Mouse (Mus musculus) limb, embryonic 11.5 days (tissue): ENCODE measurements around the gene Alb. TPM values are rescaled to one million over a fixed set of nuclear protein-coding genes. Genes with fewer than 3 reads are reported as not detected.

Experiments
- ATAC-seq: fragments of 200-750 bp; cut with Nextera tagmentation; 2 replicates; pipeline ENCODE4 v1.8.0; 2017; ENCODE audit warnings: low read depth; ENCODE audit not compliant: insufficient number of reproducible peaks, low FRiP score, low TSS enrichment
- DNase-seq: peaks from one replicate; pipeline ENCODE4 v3.0.0-alpha.2; 2015; ENCODE audit warnings: low spot score
- H3K27ac ChIP-seq: fragments of 300-500 bp; sonication (generic); replicated peaks from 2 replicates; pipeline ENCODE4 v1.5.1; 2014; ENCODE audit warnings: low read depth, mild to moderate bottlenecking, low read length
- H3K27me3 ChIP-seq: fragments of 300-500 bp; sonication (generic); 2 replicates; pipeline ENCODE4 v1.6.1; 2014; ENCODE audit warnings: mild to moderate bottlenecking, low read length, mixed read lengths; ENCODE audit not compliant: control insufficient read depth, insufficient read depth
- H3K36me3 ChIP-seq: fragments of 300-500 bp; sonication (generic); 2 replicates; pipeline ENCODE4 v1.6.1; 2014; ENCODE audit warnings: mild to moderate bottlenecking, low read length, moderate library complexity, mixed read lengths; ENCODE audit not compliant: control insufficient read depth, insufficient read depth
- H3K4me1 ChIP-seq: fragments of 300-500 bp; sonication (generic); 2 replicates; pipeline ENCODE4 v1.6.1; 2014; ENCODE audit warnings: low read length, mixed read lengths; ENCODE audit not compliant: control insufficient read depth, insufficient read depth
- H3K4me2 ChIP-seq: fragments of 300-500 bp; sonication (generic); 2 replicates; pipeline ENCODE4 v1.6.1; 2014; ENCODE audit warnings: low read depth, mild to moderate bottlenecking, moderate library complexity; ENCODE audit not compliant: severe bottlenecking
- H3K4me3 ChIP-seq: fragments of 300-500 bp; sonication (generic); 2 replicates; pipeline ENCODE4 v1.5.1; 2014; ENCODE audit warnings: low read depth, low read length
- H3K9ac ChIP-seq: fragments of 300-500 bp; sonication (generic); 2 replicates; pipeline ENCODE4 v1.6.1; 2014; ENCODE audit warnings: mild to moderate bottlenecking, low read length
- H3K9me3 ChIP-seq: fragments of 300-500 bp; sonication (generic); 2 replicates; pipeline ENCODE4 v1.6.1; 2016; ENCODE audit warnings: low read length; ENCODE audit not compliant: control insufficient read depth
- WGBS: fragments of 180-500 bp; shearing (Covaris S2); extraction: QIAGEN DNeasy Blood & Tissue Kit; methylation state at CpG from one replicate; pipeline ENCODE4 v1.1.7; 2014; 5-methylcytosine and 5-hydroxymethylcytosine counted together
- polyA plus RNA-seq: library from polyadenylated mRNA; unstranded; fragments of >200 nt; fragmentation: Nextera tagmentation; extraction: Ambion mirVana; gene quantifications from 2 replicates; pipeline ENCODE4 v1.2.1, GENCODE M21; 2014

Gene Alb
- polyA plus RNA-seq = 0.11 and 0.93 TPM in 2 replicates

DNA sequence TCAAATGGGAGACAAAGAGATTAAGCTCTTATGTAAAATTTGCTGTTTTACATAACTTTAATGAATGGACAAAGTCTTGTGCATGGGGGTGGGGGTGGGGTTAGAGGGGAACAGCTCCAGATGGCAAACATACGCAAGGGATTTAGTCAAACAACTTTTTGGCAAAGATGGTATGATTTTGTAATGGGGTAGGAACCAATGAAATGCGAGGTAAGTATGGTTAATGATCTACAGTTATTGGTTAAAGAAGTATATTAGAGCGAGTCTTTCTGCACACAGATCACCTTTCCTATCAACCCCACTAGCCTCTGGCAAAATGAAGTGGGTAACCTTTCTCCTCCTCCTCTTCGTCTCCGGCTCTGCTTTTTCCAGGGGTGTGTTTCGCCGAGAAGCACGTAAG is at the start of gene Alb:
Alb (plus strand) TSS at position 279 of the 400 bp plus-strand sequence.
- Histone ChIP-seq H3K9ac (no peak within 1 kb of the TSS), H3K4me1 (no peaks in the 10 kb centered on the region), H3K27me3 (no peaks in the 10 kb centered on the region), H3K4me3 (no peak within 1 kb of the TSS), H3K4me2 (no peak within 1 kb of the TSS), H3K27ac (no peak within 1 kb of the TSS), H3K9me3 (no peaks in the 10 kb centered on the region), H3K36me3 (no peaks in the 10 kb centered on the region)
- WGBS = 85% methylated on average over 8 of the region's 8 CpGs
- ATAC-seq (no peak), DNase-seq (no peak)

DNA sequence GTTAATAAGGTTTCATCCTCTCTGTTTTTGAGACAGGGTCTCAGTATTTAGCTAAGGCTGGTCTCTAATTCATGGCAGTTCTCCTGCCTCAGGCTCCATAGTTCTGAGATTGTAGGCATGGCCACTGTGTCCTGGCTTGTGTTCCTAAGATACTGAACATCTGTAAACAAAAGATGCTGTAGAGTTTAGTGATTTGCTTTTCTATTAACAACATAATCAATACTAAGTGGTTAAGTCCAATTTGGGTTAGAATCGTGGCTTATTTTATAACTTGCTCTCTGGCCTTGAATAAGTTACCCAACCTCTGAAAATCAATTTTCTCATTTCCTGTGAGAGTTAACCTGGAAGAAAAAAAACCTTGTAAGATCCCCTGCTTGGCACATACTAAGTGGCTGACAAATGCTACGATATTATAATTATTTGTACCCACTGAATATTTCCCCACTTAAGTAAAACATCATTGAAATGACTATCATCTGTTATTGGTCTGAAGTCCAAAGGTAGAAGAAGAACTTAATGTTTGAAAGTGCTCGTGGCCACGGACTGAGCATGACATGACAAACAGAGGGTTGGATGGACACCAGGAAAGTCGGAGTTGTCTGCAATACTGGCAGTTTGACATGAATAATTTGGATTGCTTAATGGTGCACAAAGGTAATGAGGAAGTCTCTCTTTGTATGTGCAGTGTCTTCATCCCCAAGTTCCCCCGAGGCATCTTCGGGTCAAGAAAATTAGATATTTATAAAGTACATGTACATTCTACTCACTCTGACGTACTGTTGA is 46.4 kb upstream of the Alb start:
- Histone ChIP-seq H3K9me3 (no peaks in the 10 kb centered on the region), H3K4me3 (no peak overlapping the region), H3K36me3 (no peaks in the 10 kb centered on the region), H3K27ac (no peak overlapping the region), H3K27me3 (no peaks in the 10 kb centered on the region), H3K4me2 (no peak overlapping the region), H3K9ac (no peak overlapping the region), H3K4me1 (no peaks in the 10 kb centered on the region)
- DNase-seq = no peak
- ATAC-seq = no peak
- WGBS = 87% methylated on average over 8 of the region's 8 CpGs

- Histone ChIP-seq H3K36me3 (no peaks in the 10 kb centered on the region), H3K27ac (no peak overlapping the region), H3K9ac (no peak overlapping the region), H3K4me2 (no peak overlapping the region), H3K4me1 (no peaks in the 10 kb centered on the region), H3K4me3 (no peak overlapping the region), H3K9me3 (no peaks in the 10 kb centered on the region), H3K27me3 (no peaks in the 10 kb centered on the region)
- 62% methylated on average over 6 of the region's 6 CpGs for WGBS
- no peak for ATAC-seq
- DNase-seq = no peak
Observed at GRCm38 (mm10) chr5:90414925-90415295, 45.8 kb upstream of the Alb start.

DNA sequence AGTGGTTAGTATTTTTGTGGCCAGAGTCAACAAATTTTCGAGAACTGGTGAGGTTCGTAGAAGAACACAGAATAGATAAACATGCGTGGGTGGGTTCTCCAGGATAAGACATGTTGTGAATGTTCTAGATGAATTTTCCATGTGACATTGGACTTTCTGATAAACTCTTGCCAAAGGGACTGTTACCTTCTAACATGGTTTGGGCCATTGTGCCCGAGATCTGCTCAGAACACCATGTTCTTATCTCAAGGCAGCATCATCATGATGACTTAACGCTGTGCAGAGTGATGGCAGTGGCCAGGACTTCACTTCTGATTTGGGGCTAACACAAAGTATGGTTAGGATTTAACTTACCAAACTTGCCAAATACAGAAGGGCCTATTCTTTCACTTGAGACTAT is 36.1 kb upstream of the Alb start:
- Histone ChIP-seq H3K4me3 (no peak overlapping the region), H3K4me2 (no peak overlapping the region), H3K4me1 (no peaks in the 10 kb centered on the region), H3K27me3 (no peaks in the 10 kb centered on the region), H3K36me3 (no peaks in the 10 kb centered on the region), H3K9ac (no peak overlapping the region), H3K27ac (no peak overlapping the region), H3K9me3 (no peaks in the 10 kb centered on the region)
- 82% methylated on average over 5 of the region's 5 CpGs for WGBS
- no peak for ATAC-seq
- DNase-seq = no peak

DNA sequence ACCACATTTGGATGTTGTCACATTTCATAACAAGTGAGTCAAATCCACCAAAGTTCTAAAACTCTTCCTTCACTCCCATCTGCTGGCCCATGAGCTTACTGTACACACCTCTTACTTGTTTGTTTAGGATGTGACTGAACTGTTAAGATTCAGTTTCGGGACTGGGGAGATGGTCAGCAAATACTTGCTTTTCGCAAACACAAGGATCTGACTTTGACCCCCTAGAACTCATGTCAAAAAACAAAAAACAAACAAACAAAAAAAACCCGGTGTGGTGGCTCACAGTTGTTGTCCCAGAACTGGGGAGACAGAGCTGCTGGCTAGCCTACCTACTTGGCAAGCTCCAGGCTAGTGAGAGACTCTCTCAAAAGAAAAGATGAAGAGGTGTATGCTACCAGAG is 35.5 kb upstream of the Alb start:
- Histone ChIP-seq H3K27me3 (no peaks in the 10 kb centered on the region), H3K4me3 (no peak overlapping the region), H3K9ac (no peak overlapping the region), H3K9me3 (no peaks in the 10 kb centered on the region), H3K4me1 (no peaks in the 10 kb centered on the region), H3K36me3 (no peaks in the 10 kb centered on the region), H3K4me2 (no peak overlapping the region), H3K27ac (no peak overlapping the region)
- 88% methylated on average over 3 of the region's 3 CpGs for WGBS
- no peak for DNase-seq
- ATAC-seq = no peak

GRCm38 (mm10) chr5:90431053-90431452 is 29.6 kb upstream of the Alb start:
- H3K4me3 ChIP-seq = no peak overlapping the region
- no peaks in the 10 kb centered on the region for H3K36me3 ChIP-seq
- no peak for DNase-seq
- WGBS = 66% methylated on average over 9 of the region's 9 CpGs
- no peak overlapping the region for H3K27ac ChIP-seq
- ATAC-seq = no peak
- no peaks in the 10 kb centered on the region for H3K27me3 ChIP-seq
- H3K9me3 ChIP-seq = no peaks in the 10 kb centered on the region
- no peak overlapping the region for H3K4me2 ChIP-seq
- H3K4me1 ChIP-seq = no peaks in the 10 kb centered on the region
- no peak overlapping the region for H3K9ac ChIP-seq

- no peak for ATAC-seq
- no peak for DNase-seq
- 82% methylated on average over 4 of the region's 4 CpGs for WGBS
Observed at GRCm38 (mm10) chr5:90439157-90439556, 21.5 kb upstream of the Alb start.

DNA sequence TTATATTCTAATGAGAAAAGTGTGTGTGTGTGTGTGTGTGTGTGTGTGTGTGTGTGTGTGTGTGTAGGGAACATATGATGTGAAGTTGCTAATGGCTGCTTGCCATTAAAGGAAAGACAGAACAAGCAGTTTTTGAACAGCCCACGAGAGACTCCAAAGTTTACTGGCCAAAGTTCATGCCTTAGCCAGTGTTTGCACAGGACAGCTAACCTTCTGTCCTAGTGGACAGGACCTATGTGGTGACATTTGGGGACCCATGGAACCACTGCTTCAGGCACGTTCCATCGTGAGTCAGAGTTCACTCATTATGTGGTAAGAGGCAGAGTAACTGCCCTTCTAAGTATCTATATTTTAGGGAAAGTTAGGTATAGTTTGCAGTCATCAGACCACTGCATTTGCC is 13.1 kb upstream of the Alb start:
- DNase-seq (no peak), ATAC-seq (no peak)
- H3K27me3 ChIP-seq = no peaks in the 10 kb centered on the region
- no peaks in the 10 kb centered on the region for H3K36me3 ChIP-seq
- no peak overlapping the region for H3K9ac ChIP-seq
- no peaks in the 10 kb centered on the region for H3K9me3 ChIP-seq
- no peak overlapping the region for H3K27ac ChIP-seq
- H3K4me2 ChIP-seq = no peak overlapping the region
- no peak overlapping the region for H3K4me3 ChIP-seq
- H3K4me1 ChIP-seq = no peaks in the 10 kb centered on the region
- WGBS = 95% methylated on average over 3 of the region's 3 CpGs

More at GRCm38 (mm10) chr5:90439157-90439556, 21.5 kb upstream of the Alb start:
- H3K9ac ChIP-seq = no peak overlapping the region
- H3K27ac ChIP-seq = no peak overlapping the region
- H3K4me1 ChIP-seq = no peaks in the 10 kb centered on the region
- no peak overlapping the region for H3K4me2 ChIP-seq
- no peaks in the 10 kb centered on the region for H3K36me3 ChIP-seq
- no peak overlapping the region for H3K4me3 ChIP-seq
- H3K27me3 ChIP-seq = no peaks in the 10 kb centered on the region
- no peaks in the 10 kb centered on the region for H3K9me3 ChIP-seq

DNA sequence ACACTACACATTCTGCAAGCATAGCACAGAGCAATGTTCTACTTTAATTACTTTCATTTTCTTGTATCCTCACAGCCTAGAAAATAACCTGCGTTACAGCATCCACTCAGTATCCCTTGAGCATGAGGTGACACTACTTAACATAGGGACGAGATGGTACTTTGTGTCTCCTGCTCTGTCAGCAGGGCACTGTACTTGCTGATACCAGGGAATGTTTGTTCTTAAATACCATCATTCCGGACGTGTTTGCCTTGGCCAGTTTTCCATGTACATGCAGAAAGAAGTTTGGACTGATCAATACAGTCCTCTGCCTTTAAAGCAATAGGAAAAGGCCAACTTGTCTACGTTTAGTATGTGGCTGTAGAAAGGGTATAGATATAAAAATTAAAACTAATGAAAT is 10.7 kb upstream of the Alb start:
- Histone ChIP-seq H3K36me3 (no peaks in the 10 kb centered on the region), H3K27ac (no peak overlapping the region), H3K9ac (no peak overlapping the region), H3K9me3 (no peaks in the 10 kb centered on the region), H3K4me1 (no peaks in the 10 kb centered on the region), H3K4me2 (no peak overlapping the region), H3K27me3 (no peaks in the 10 kb centered on the region), H3K4me3 (no peak overlapping the region)
- ATAC-seq (no peak), DNase-seq (no peak)
- WGBS = 87% methylated on average over 5 of the region's 5 CpGs
